Mouse (Mus musculus): ENCODE measurements around the gene Capzb. TPM values are rescaled to one million over a fixed set of nuclear protein-coding genes. Genes with fewer than 3 reads are reported as not detected.

Gene Capzb
- polyA plus RNA-seq, 2 experiments = 198 to 284 TPM

GRCm38 (mm10) chr4:139151370-139151769, 41.3 kb upstream of the Capzb start:
- 72% methylated on average over 6 of the region's 6 CpGs for WGBS
- H3K9me3 ChIP-seq (ENCODE audit: control insufficient read depth, low read length) = peaks cover 15% of the 10 kb centered on the region
- no peak overlapping the region for H3K9ac ChIP-seq (ENCODE audit: low read depth, low read length, severe bottlenecking)
- DNase-seq (ENCODE audit: low spot score) (no peak), ATAC-seq (ENCODE audit: low FRiP score, low read depth) (no peak)
- no peak overlapping the region for H3K4me3 ChIP-seq (replicated peaks; ENCODE audit: low read length)
- no peak overlapping the region for H3K27ac ChIP-seq (replicated peaks; ENCODE audit: low read depth, low read length)
- TF ChIP-seq POLR2A (IDR thresholded peaks at IDR 0.05; ENCODE audit: borderline replicate concordance, extremely low read depth, insufficient read depth, insufficient read length) = no peak
- H3K36me3 ChIP-seq (ENCODE audit: control insufficient read depth, insufficient read depth, low read length) = no peaks in the 10 kb centered on the region
- H3K27me3 ChIP-seq (ENCODE audit: control insufficient read depth, insufficient read depth, low read length) = no peaks in the 10 kb centered on the region
- no peak overlapping the region for H3K4me2 ChIP-seq (replicated peaks; ENCODE audit: low read depth, low read length, severe bottlenecking)
- no peaks in the 10 kb centered on the region for H3K4me1 ChIP-seq (ENCODE audit: control insufficient read depth, insufficient read depth, low read length)

- Histone ChIP-seq H3K4me1 (ENCODE audit: control insufficient read depth, insufficient read depth, low read length) (no peaks in the 10 kb centered on the region), H3K9me3 (ENCODE audit: control insufficient read depth, low read length) (no peaks in the 10 kb centered on the region), H3K27ac (replicated peaks; ENCODE audit: low read depth, low read length) (no peak overlapping the region), H3K4me2 (replicated peaks; ENCODE audit: low read depth, low read length, severe bottlenecking) (no peak overlapping the region), H3K9ac (ENCODE audit: low read depth, low read length, severe bottlenecking) (no peak overlapping the region), H3K36me3 (ENCODE audit: control insufficient read depth, insufficient read depth, low read length) (no peaks in the 10 kb centered on the region), H3K4me3 (replicated peaks; ENCODE audit: low read length) (no peak overlapping the region), H3K27me3 (ENCODE audit: control insufficient read depth, insufficient read depth, low read length) (no peaks in the 10 kb centered on the region)
- no peak for ATAC-seq (ENCODE audit: low FRiP score, low read depth)
- 79% methylated on average over 20 of the region's 20 CpGs for WGBS
- no peak for TF ChIP-seq POLR2A (IDR thresholded peaks at IDR 0.05; ENCODE audit: borderline replicate concordance, extremely low read depth, insufficient read depth, insufficient read length)
- no peak for DNase-seq (ENCODE audit: low spot score)
Measured at GRCm38 (mm10) chr4:139154576-139155307, 38.0 kb upstream of the Capzb start.

GRCm38 (mm10) chr4:139156538-139156937, 36.2 kb upstream of the Capzb start:
- WGBS = 84% methylated on average over 6 of the region's 6 CpGs
- H3K27me3 ChIP-seq (ENCODE audit: control insufficient read depth, insufficient read depth, low read length) = no peaks in the 10 kb centered on the region

GRCm38 (mm10) chr4:139158350-139158749, 34.3 kb upstream of the Capzb start:
- H3K9ac ChIP-seq (ENCODE audit: low read depth, low read length, severe bottlenecking) = no peak overlapping the region
- H3K36me3 ChIP-seq (ENCODE audit: control insufficient read depth, insufficient read depth, low read length) = no peaks in the 10 kb centered on the region
- no peak for DNase-seq (ENCODE audit: low spot score)
- no peak for TF ChIP-seq POLR2A (IDR thresholded peaks at IDR 0.05; ENCODE audit: borderline replicate concordance, extremely low read depth, insufficient read depth, insufficient read length)
- H3K4me1 ChIP-seq (ENCODE audit: control insufficient read depth, insufficient read depth, low read length) = no peaks in the 10 kb centered on the region
- ATAC-seq (ENCODE audit: low FRiP score, low read depth) = no peak
- H3K27ac ChIP-seq (replicated peaks; ENCODE audit: low read depth, low read length) = no peak overlapping the region
- H3K9me3 ChIP-seq (ENCODE audit: control insufficient read depth, low read length) = no peaks in the 10 kb centered on the region
- whole genome bisulfite sequencing = 89% methylated on average over 14 of the region's 14 CpGs
- no peak overlapping the region for H3K4me2 ChIP-seq (replicated peaks; ENCODE audit: low read depth, low read length, severe bottlenecking)
- no peaks in the 10 kb centered on the region for H3K27me3 ChIP-seq (ENCODE audit: control insufficient read depth, insufficient read depth, low read length)
- H3K4me3 ChIP-seq (replicated peaks; ENCODE audit: low read length) = no peak overlapping the region

More at GRCm38 (mm10) chr4:139156538-139156937, 36.2 kb upstream of the Capzb start:
- no peak overlapping the region for H3K4me2 ChIP-seq (replicated peaks; ENCODE audit: low read depth, low read length, severe bottlenecking)
- no peaks in the 10 kb centered on the region for H3K9me3 ChIP-seq (ENCODE audit: control insufficient read depth, low read length)
- ATAC-seq (ENCODE audit: low FRiP score, low read depth) (no peak), DNase-seq (ENCODE audit: low spot score) (no peak)
- no peak for TF ChIP-seq POLR2A (IDR thresholded peaks at IDR 0.05; ENCODE audit: borderline replicate concordance, extremely low read depth, insufficient read depth, insufficient read length)
- H3K4me3 ChIP-seq (replicated peaks; ENCODE audit: low read length) = no peak overlapping the region
- no peaks in the 10 kb centered on the region for H3K4me1 ChIP-seq (ENCODE audit: control insufficient read depth, insufficient read depth, low read length)
- H3K27ac ChIP-seq (replicated peaks; ENCODE audit: low read depth, low read length) = no peak overlapping the region
- no peak overlapping the region for H3K9ac ChIP-seq (ENCODE audit: low read depth, low read length, severe bottlenecking)
- H3K36me3 ChIP-seq (ENCODE audit: control insufficient read depth, insufficient read depth, low read length) = no peaks in the 10 kb centered on the region

- no peaks in the 10 kb centered on the region for H3K27me3 ChIP-seq (ENCODE audit: control insufficient read depth, insufficient read depth, low read length)
- no peak overlapping the region for H3K4me2 ChIP-seq (replicated peaks; ENCODE audit: low read depth, low read length, severe bottlenecking)
- no peak overlapping the region for H3K27ac ChIP-seq (replicated peaks; ENCODE audit: low read depth, low read length)
- no peak overlapping the region for H3K9ac ChIP-seq (ENCODE audit: low read depth, low read length, severe bottlenecking)
- TF ChIP-seq POLR2A (IDR thresholded peaks at IDR 0.05; ENCODE audit: borderline replicate concordance, extremely low read depth, insufficient read depth, insufficient read length) = no peak
- WGBS = 86% methylated on average over 2 of the region's 2 CpGs
- no peaks in the 10 kb centered on the region for H3K36me3 ChIP-seq (ENCODE audit: control insufficient read depth, insufficient read depth, low read length)
- H3K4me1 ChIP-seq (ENCODE audit: control insufficient read depth, insufficient read depth, low read length) = no peaks in the 10 kb centered on the region
- DNase-seq (ENCODE audit: low spot score) (no peak), ATAC-seq (ENCODE audit: low FRiP score, low read depth) (no peak)
- no peaks in the 10 kb centered on the region for H3K9me3 ChIP-seq (ENCODE audit: control insufficient read depth, low read length)
- H3K4me3 ChIP-seq (replicated peaks; ENCODE audit: low read length) = no peak overlapping the region
Measured at GRCm38 (mm10) chr4:139161076-139161475, 31.6 kb upstream of the Capzb start.

Data from limb, embryonic 14.5 days (tissue).